Comparison of ENCODE assay signal across 13 mouse cellular contexts in the genomic region with DNA sequence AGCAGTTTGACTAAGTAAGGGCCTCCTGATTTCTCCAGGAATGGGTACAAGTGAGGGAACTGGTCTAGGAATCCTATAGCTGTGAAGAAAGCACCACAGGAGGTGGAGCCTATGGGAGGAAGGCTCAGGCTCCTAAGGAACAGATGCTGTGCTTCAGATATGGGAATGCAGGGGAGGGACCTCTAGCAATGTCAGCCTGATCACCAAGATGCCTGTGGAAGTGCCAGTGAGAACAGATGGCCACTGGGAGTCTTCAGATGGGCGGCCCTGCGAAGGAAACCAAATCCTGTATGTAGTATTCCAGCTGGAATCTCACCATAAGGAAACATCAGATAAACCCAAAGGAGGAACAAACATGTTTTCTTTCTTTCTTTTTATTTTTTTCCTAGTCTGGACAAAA.
DNase-seq lines count a peak whose midpoint lies in the region; ATAC-seq and TF ChIP-seq lines count a peak whose summit lies in the region.
"Had no signal": no experiment of that assay in that cellular context is flagged by ENCODE, and none has a peak within 500 bp of the region (broad histone marks: within the 10 kb centered on the region; RNA-seq: fewer than 3 reads in every experiment).

No protein-coding gene starts in this region.

- no peak overlapping the region for H3K9ac ChIP-seq in forebrain, embryonic 13.5 days
- H3K9ac ChIP-seq: liver, embryonic 14.5 days; neural tube, embryonic 13.5 days had no signal

- WGBS in forebrain, embryonic 13.5 days, result 62% methylated on average over 2 of the region's 2 CpGs
- 91% methylated on average over 2 of the region's 2 CpGs for WGBS in forebrain, embryonic 10.5 days
- 97% methylated on average over 2 of the region's 2 CpGs for WGBS in thymus, adult 2 months

- no peak for TF ChIP-seq POLR2A in thymus, adult 2 months (IDR thresholded peaks at IDR 0.05; ENCODE audit: control insufficient read depth, extremely low read depth, insufficient read depth, low read length, poor library complexity)

- H3K27me3 ChIP-seq in forebrain, embryonic 13.5 days, result no peaks in the 10 kb centered on the region
- no peaks in the 10 kb centered on the region for H3K27me3 ChIP-seq in forebrain, embryonic 10.5 days (ENCODE audit: poor library complexity, severe bottlenecking)
- H3K27me3 ChIP-seq in thymus, adult 2 months (ENCODE audit: control insufficient read depth, insufficient read depth, low read length), result no peaks in the 10 kb centered on the region
- H3K27me3 ChIP-seq: neural tube, embryonic 13.5 days had no signal

- no peak for TF ChIP-seq CTCF in thymus, adult 2 months (IDR thresholded peaks at IDR 0.05; ENCODE audit: borderline replicate concordance, control insufficient read depth, extremely low read depth, insufficient read depth, low read length, poor library complexity)

- H3K27ac ChIP-seq in forebrain, embryonic 13.5 days, result 0 out of 2 replicates have a peak overlapping the region, but pooled peaks have one; percentile 20
- no peak overlapping the region for H3K27ac ChIP-seq in forebrain, embryonic 10.5 days
- no peak overlapping the region for H3K27ac ChIP-seq in thymus, adult 2 months (ENCODE audit: control insufficient read depth, insufficient read depth, low read length)
- H3K27ac ChIP-seq: liver, embryonic 14.5 days; midbrain, embryonic 10.5 days; neural tube, embryonic 13.5 days had no signal

- ATAC-seq in forebrain, embryonic 13.5 days, result peak; percentile 88

- H3K4me1 ChIP-seq in forebrain, embryonic 13.5 days, result no peaks in the 10 kb centered on the region
- no peaks in the 10 kb centered on the region; the same call in 1 of the 2 replicates for H3K4me1 ChIP-seq in forebrain, embryonic 10.5 days
- no peaks in the 10 kb centered on the region for H3K4me1 ChIP-seq in thymus, adult 2 months (replicated peaks; ENCODE audit: control insufficient read depth, insufficient read depth, low read length)

- no peaks in the 10 kb centered on the region for H3K36me3 ChIP-seq in forebrain, embryonic 13.5 days (ENCODE audit: poor library complexity, severe bottlenecking)
- H3K36me3 ChIP-seq in forebrain, embryonic 10.5 days (replicated peaks), result no peaks in the 10 kb centered on the region
- H3K36me3 ChIP-seq in thymus, adult 2 months (ENCODE audit: control insufficient read depth, insufficient read depth, low read length), result no peaks in the 10 kb centered on the region
- H3K36me3 ChIP-seq: midbrain, embryonic 10.5 days; neural tube, embryonic 13.5 days had no signal

- intact Hi-C loops in left cerebral cortex, postnatal 4 days (cut with DNase I), result loop anchor here (10.0 kb wide), 1 partner anchor 87 kb away; no protein-coding TSS in a partner anchor

- H3K4me3 ChIP-seq in forebrain, embryonic 13.5 days, result no peak overlapping the region
- no peak overlapping the region for H3K4me3 ChIP-seq in forebrain, embryonic 10.5 days
- no peak overlapping the region for H3K4me3 ChIP-seq in thymus, adult 2 months (ENCODE audit: control insufficient read depth, insufficient read depth, low read length)
- H3K4me3 ChIP-seq: midbrain, embryonic 10.5 days; neural tube, embryonic 13.5 days had no signal

- no peaks in the 10 kb centered on the region for H3K9me3 ChIP-seq in forebrain, embryonic 13.5 days (replicated peaks)
- H3K9me3 ChIP-seq in forebrain, embryonic 10.5 days, result no peaks in the 10 kb centered on the region
- H3K9me3 ChIP-seq: midbrain, embryonic 10.5 days; neural tube, embryonic 13.5 days had no signal

- no peak overlapping the region for H3K4me2 ChIP-seq in forebrain, embryonic 13.5 days
- H3K4me2 ChIP-seq: neural tube, embryonic 13.5 days had no signal

- no peak for DNase-seq in forebrain, embryonic 10.5 days (ENCODE audit: extremely low spot score, low spot score)
- peak; percentile 73 to 75 for DNase-seq in layer of hippocampus, adult 8-10 months (ENCODE audit: low spot score in 2 of 2)
- no peak for DNase-seq in layer of hippocampus, postnatal 10 days (ENCODE audit: low spot score in 2 of 2)
- peak; percentile 59 for DNase-seq in cerebellum, adult 9-10 months
- peak; percentile 43 for DNase-seq in left cerebral cortex, postnatal 4 days
- DNase-seq in thymus, postnatal 36 days, result no peak
- no peak for DNase-seq in thymus, adult 2 months
- DNase-seq: spleen, adult 18-20 months; thymus, postnatal 4 days had no signal

Comparison
In these comparisons a context has a peak if more than half of its experiments do, and no peak if none do; other contexts are left out.
1. DNase-seq: peak in layer of hippocampus, adult 8-10 months (2 of 2), cerebellum, adult 9-10 months (single experiment) and left cerebral cortex, postnatal 4 days (single experiment); none in forebrain, embryonic 10.5 days (single experiment), layer of hippocampus, postnatal 10 days (0 of 2), thymus, postnatal 36 days (0 of 2) and thymus, adult 2 months (single experiment).